Mouse (Mus musculus): ENCODE measurements at regions not wholly inside any gene's neighbourhood (a gene's known extent, or its start where the extent isn't known, plus 50 kb on each side); places are given as distances from the start of the nearest gene placed in this dataset.
A peak's percentile ranks its signal among the peaks of the same experiment; 100 is the strongest.

GRCm38 (mm10) chr13:107933598-107934571 is 110.4 kb upstream of the Smim15 start:
- ATAC-seq (ENCODE audit: low FRiP score) (no peak), DNase-seq (ENCODE audit: low spot score) (peak; percentile 38)
- Histone ChIP-seq H3K36me3 (ENCODE audit: insufficient read depth, low read length) (no peaks in the 10 kb centered on the region), H3K27ac (ENCODE audit: low read depth, low read length) (no peak overlapping the region), H3K4me2 (ENCODE audit: low read depth, low read length, poor library complexity, severe bottlenecking) (no peak overlapping the region), H3K9ac (replicated peaks; ENCODE audit: low read length, poor library complexity, severe bottlenecking) (no peak overlapping the region), H3K4me1 (ENCODE audit: insufficient read depth, low read length) (no peaks in the 10 kb centered on the region; the same call in 1 of the 2 replicates), H3K9me3 (ENCODE audit: low read length) (no peaks in the 10 kb centered on the region), H3K4me3 (ENCODE audit: low read depth, low read length) (no peak overlapping the region), H3K27me3 (ENCODE audit: insufficient read depth, low read length) (no peaks in the 10 kb centered on the region; the same call in 1 of the 2 replicates)
- WGBS: 50% methylated on average over 17 of the region's 17 CpGs
- peak; percentile 16; the same call in 1 of the 2 replicates for TF ChIP-seq CTCF (IDR thresholded peaks at IDR 0.05)

GRCm38 (mm10) chr13:107932423-107933032 is 111.7 kb upstream of the Smim15 start:
- H3K36me3 ChIP-seq (ENCODE audit: insufficient read depth, low read length): no peaks in the 10 kb centered on the region
- H3K4me3 ChIP-seq (ENCODE audit: low read depth, low read length): no peak overlapping the region
- no peak for DNase-seq (ENCODE audit: low spot score)
- 68% methylated on average over 12 of the region's 12 CpGs for WGBS
- no peaks in the 10 kb centered on the region for H3K9me3 ChIP-seq (ENCODE audit: low read length)
- H3K27ac ChIP-seq (ENCODE audit: low read depth, low read length): no peak overlapping the region
- H3K4me2 ChIP-seq (ENCODE audit: low read depth, low read length, poor library complexity, severe bottlenecking): no peak overlapping the region
- ATAC-seq (ENCODE audit: low FRiP score): no peak
- TF ChIP-seq CTCF (IDR thresholded peaks at IDR 0.05): no peak
- H3K27me3 ChIP-seq (ENCODE audit: insufficient read depth, low read length): no peaks in the 10 kb centered on the region; the same call in 1 of the 2 replicates
- H3K9ac ChIP-seq (replicated peaks; ENCODE audit: low read length, poor library complexity, severe bottlenecking): no peak overlapping the region
- no peaks in the 10 kb centered on the region; the same call in 1 of the 2 replicates for H3K4me1 ChIP-seq (ENCODE audit: insufficient read depth, low read length)

DNA sequence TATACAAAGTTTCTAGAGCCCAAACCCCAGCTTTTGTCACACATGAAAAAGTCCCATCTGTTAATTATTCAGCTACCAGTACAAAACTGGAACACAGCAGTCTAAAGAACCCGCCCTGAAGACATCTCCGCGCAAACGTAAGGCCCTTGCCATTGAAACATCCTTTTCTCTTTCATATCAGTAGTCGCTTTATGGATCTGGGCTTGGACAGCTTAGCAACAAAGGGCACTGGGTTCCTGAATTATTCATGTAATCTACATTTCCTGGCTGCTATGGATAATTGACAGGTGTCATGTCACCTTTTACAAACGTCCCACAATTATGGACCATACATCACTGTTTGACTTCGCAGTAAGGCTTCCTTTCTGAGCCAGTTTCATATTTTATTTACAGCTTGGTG is 113.0 kb upstream of the Smim15 start:
- 48% methylated on average over 7 of the region's 7 CpGs for WGBS
- no peak for TF ChIP-seq CTCF (IDR thresholded peaks at IDR 0.05)

DNA sequence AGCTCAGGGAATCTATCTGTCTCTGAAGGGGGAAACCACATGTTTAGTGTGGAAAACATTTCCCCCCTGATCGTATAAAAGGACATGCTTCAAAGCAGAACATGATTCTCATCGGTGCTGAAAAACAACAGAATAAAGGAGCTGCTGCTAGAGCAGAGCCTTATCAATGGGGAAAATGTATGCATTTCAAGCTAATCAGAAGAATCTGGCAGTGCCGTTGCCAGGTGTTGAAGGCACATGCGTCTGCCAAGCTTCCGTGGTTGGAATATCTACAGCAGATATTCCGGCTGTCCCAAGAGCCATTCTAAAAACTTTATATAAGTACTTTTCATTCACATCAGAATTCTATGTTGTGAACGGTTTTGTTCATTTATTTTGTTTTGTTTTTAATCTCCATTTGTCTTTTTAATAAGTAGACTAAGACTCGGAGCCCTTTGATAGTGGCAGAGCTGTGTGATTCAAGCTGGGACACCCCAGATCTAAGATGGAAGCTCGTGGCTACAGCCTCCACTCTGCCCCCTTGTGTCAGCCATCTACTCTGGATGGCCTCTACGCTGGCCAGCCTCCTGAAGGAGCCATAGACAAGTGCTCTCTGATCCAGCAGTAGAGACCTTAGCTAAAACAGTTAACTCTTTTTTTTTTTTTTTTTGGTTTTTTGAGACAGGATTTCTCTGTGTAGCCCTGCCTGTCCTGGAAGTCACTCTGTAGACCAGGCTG is 116.6 kb upstream of the Smim15 start:
- no peaks in the 10 kb centered on the region for H3K36me3 ChIP-seq (ENCODE audit: insufficient read depth, low read length)
- H3K4me3 ChIP-seq (ENCODE audit: low read depth, low read length): no peak overlapping the region
- no peak overlapping the region for H3K27ac ChIP-seq (ENCODE audit: low read depth, low read length)
- no peaks in the 10 kb centered on the region for H3K9me3 ChIP-seq (ENCODE audit: low read length)
- ATAC-seq (ENCODE audit: low FRiP score) (no peak), DNase-seq (ENCODE audit: low spot score) (no peak)
- H3K4me2 ChIP-seq (ENCODE audit: low read depth, low read length, poor library complexity, severe bottlenecking): no peak overlapping the region
- no peaks in the 10 kb centered on the region for H3K4me1 ChIP-seq (ENCODE audit: insufficient read depth, low read length)
- H3K9ac ChIP-seq (replicated peaks; ENCODE audit: low read length, poor library complexity, severe bottlenecking): no peak overlapping the region
- no peak for TF ChIP-seq CTCF (IDR thresholded peaks at IDR 0.05)
- WGBS: 72% methylated on average over 10 of the region's 10 CpGs
- no peaks in the 10 kb centered on the region for H3K27me3 ChIP-seq (ENCODE audit: insufficient read depth, low read length)

More for the DNA sequence above, 113.0 kb upstream of the Smim15 start:
- Histone ChIP-seq H3K27me3 (ENCODE audit: insufficient read depth, low read length) (no peaks in the 10 kb centered on the region; the same call in 1 of the 2 replicates), H3K4me2 (ENCODE audit: low read depth, low read length, poor library complexity, severe bottlenecking) (no peak overlapping the region), H3K9ac (replicated peaks; ENCODE audit: low read length, poor library complexity, severe bottlenecking) (no peak overlapping the region), H3K27ac (ENCODE audit: low read depth, low read length) (no peak overlapping the region), H3K4me1 (ENCODE audit: insufficient read depth, low read length) (no peaks in the 10 kb centered on the region; the same call in 1 of the 2 replicates), H3K36me3 (ENCODE audit: insufficient read depth, low read length) (no peaks in the 10 kb centered on the region), H3K4me3 (ENCODE audit: low read depth, low read length) (no peak overlapping the region), H3K9me3 (ENCODE audit: low read length) (no peaks in the 10 kb centered on the region)
- no peak for ATAC-seq (ENCODE audit: low FRiP score)
- DNase-seq (ENCODE audit: low spot score): no peak

- ATAC-seq (ENCODE audit: low FRiP score) (no peak), DNase-seq (ENCODE audit: low spot score) (no peak)
- Histone ChIP-seq H3K4me3 (ENCODE audit: low read depth, low read length) (no peak overlapping the region), H3K27ac (ENCODE audit: low read depth, low read length) (no peak overlapping the region), H3K36me3 (ENCODE audit: insufficient read depth, low read length) (no peaks in the 10 kb centered on the region), H3K9ac (replicated peaks; ENCODE audit: low read length, poor library complexity, severe bottlenecking) (no peak overlapping the region), H3K9me3 (ENCODE audit: low read length) (no peaks in the 10 kb centered on the region), H3K4me2 (ENCODE audit: low read depth, low read length, poor library complexity, severe bottlenecking) (no peak overlapping the region), H3K27me3 (ENCODE audit: insufficient read depth, low read length) (no peaks in the 10 kb centered on the region), H3K4me1 (ENCODE audit: insufficient read depth, low read length) (no peaks in the 10 kb centered on the region)
- no peak for TF ChIP-seq CTCF (IDR thresholded peaks at IDR 0.05)
- 62% methylated on average over 8 of the region's 8 CpGs for WGBS
Measured at GRCm38 (mm10) chr13:107925470-107925869, 118.8 kb upstream of the Smim15 start.

Data from midbrain, postnatal 0 days (tissue).